Mouse (Mus musculus) embryonic fibroblast, embryonic 13.5 days (primary cell): ENCODE data around the gene Mgea5.

Experiments used
- CTCF ChIP-seq: IDR thresholded peaks from 2 replicates; pipeline ENCODE4 v1.5.1; 2011; ENCODE audit warnings: mild to moderate bottlenecking, control low read depth, low read length, moderate library complexity, borderline replicate concordance; ENCODE audit not compliant: insufficient read depth
- POLR2A ChIP-seq: IDR thresholded peaks from 2 replicates; pipeline ENCODE4 v1.6.1; 2011; ENCODE audit warnings: low read depth, mild to moderate bottlenecking, control low read depth, low read length, moderate library complexity

DNA sequence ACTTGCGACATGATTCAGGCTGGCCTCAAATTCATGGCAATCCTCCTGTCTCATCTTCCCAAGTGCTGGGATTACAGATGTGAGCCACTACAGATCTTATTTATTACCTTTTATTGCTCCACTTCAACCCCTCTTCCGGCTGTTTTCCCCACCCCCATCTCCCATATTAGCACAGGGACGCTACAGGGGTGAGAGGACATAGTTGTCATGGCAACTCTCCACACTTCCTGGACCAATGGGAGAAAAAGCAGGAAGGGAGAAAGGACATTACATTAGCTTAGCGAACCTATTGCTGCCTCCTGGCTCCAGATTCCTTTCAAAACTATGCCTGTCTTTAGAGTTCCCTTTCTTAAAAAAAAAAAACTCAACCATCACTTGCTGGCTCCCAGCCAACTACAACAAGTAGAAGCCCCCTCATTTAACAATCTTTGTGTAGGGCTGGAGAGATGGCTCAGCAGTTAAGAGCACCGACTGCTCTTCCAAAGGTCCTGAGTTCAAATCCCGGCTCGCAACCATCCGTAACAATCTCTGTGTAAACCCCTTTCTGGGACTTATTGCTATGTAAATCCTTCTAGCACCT is 29.1 kb upstream of the Mgea5 start:
- TF ChIP-seq CTCF (no peak), POLR2A (no peak)
